Mouse (Mus musculus) ovary, postnatal 36 days (tissue): ENCODE measurements around the gene Mat1a.

Experiments used
- DNase-seq: peaks from one replicate; pipeline ENCODE4 v3.0.0; 2022; ENCODE audit warnings: low spot score, mixed read lengths

Gene Mat1a

GRCm38 (mm10) chr14:41140686-41141085 is 35.9 kb downstream of the Mat1a start:
- no peak for DNase-seq

- no peak for DNase-seq
These were observed 41.2 kb downstream of the Mat1a start for GRCm38 (mm10) chr14:41146035-41146434.

- DNase-seq = no peak
These were observed 42.1 kb downstream of the Mat1a start for GRCm38 (mm10) chr14:41146922-41147321.

- DNase-seq = no peak
These were observed 42.5 kb downstream of the Mat1a start for GRCm38 (mm10) chr14:41147356-41147755.

- no peak for DNase-seq
These were observed 46.5 kb downstream of the Mat1a start, which contains the start of gene Mbl1 for GRCm38 (mm10) chr14:41151220-41151898. Mbl1 (plus strand) TSS chr14:41151458.

GRCm38 (mm10) chr14:41160076-41160475 is 55.2 kb downstream of the Mat1a start:
- no peak for DNase-seq

GRCm38 (mm10) chr14:41160743-41161142 is 55.9 kb downstream of the Mat1a start:
- no peak for DNase-seq

- DNase-seq = peak; percentile 33
These were observed 57.8 kb downstream of the Mat1a start for GRCm38 (mm10) chr14:41162663-41163062.

- DNase-seq = no peak
These were observed 62.4 kb downstream of the Mat1a start for GRCm38 (mm10) chr14:41167278-41167677.

- no peak for DNase-seq
These were observed 63.7 kb downstream of the Mat1a start for GRCm38 (mm10) chr14:41168567-41168966.

- DNase-seq = no peak
These were observed 65.7 kb downstream of the Mat1a start for GRCm38 (mm10) chr14:41170514-41170913.
